Mouse (Mus musculus) embryo, embryonic 9.5 days (tissue): ENCODE measurements around the gene Foxd4.
"Not testable (repeated sequence)": the region's sequence is repeated elsewhere in the genome, so short reads cannot be mapped to it uniquely, and the experiment has no call there.

Experiments
- DNase-seq: peaks from one replicate; pipeline ENCODE4 v3.0.0-alpha.2; 2017; ENCODE audit errors: extremely low spot score

The Foxd4 gene

DNA sequence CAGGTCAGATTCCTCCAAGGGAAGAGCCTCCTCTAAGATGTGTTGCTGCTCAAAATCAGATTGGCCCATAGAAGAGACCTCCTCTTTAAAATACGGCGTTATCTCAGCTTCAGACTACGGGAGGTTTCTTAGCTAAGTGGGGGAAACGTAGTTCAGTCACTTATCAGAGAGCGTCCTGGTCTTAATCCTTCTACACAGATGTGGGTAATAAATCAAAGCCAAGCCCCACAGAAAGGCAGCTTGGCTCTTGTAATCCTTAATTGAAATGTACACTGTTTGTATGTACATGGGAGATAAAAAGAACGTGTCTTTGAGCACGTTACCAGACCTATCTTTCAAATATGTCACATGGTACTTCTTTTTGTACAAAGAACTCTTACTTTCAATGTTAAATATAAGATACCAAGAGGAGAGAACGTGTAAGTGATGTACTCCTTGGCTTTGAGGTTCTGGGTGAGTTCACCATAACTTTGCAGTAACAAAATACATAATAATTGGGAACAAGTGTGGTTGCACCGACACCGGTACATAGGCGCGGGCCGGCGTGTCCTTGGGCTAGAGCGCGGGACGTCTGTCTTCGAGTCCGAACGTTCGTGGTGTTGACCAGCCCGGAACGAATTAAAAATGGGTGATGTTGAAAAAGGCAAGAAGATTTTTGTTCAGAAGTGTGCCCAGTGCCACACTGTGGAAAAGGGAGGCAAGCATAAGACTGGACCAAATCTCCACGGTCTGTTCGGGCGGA, 25.7 kb downstream of the Foxd4 start, which contains the start of gene Gm10053:
Gm10053 (plus strand) TSS at position 558 of the 742 bp plus-strand sequence.
- not testable (repeated sequence) for DNase-seq

DNA sequence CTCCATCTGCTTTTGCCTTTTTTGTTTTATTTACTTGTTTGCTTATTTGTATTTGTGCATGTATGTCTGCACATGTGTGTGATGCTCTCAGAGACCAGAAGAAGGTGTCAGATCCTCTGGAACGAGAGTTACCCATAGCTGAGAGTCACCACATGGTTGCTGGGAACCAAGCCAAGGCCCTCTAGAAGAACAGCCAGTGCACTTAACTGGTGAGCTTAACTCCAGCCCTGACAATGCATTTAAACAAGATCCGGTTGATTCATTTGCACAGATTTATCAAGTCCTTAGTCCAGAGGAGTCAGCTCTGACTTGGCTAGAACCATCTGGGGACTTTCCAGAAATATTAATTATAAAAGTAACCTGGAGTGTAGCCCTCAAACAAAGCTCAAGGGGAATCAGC, 27.1 kb downstream of the Foxd4 start:
- DNase-seq = no peak

DNA sequence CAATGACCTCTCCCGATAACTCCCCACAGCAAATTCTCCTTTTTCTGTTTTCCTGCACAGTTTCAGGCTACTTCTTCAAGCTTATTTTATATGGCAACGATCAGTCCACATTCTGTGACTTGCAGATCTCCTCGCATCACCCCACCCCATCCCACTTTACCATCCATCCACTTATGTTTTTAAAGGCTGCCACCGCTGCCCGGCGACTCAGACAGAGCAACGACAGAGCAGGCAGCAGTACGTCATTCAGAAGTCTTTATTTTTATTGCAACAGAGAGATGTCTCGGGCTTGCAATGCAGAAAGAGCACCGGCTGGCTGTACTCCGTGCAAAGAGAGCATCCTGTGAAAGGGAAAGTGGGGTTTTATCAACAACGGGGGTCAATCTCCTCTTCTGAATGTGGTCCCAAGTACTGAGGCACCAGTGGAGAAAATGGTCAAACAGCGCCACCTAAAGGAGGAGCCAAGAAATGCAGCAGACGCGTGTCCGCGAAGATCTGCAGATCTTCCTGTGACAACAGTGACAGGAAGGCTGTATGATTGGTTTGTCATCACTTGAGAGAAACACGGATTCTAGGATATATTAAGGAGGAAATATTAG, 29.9 kb downstream of the Foxd4 start:
- peak; percentile 81 for DNase-seq

- no peak for DNase-seq
Measured at GRCm38 (mm10) chr19:24865436-24865835, 35.6 kb downstream of the Foxd4 start.

DNA sequence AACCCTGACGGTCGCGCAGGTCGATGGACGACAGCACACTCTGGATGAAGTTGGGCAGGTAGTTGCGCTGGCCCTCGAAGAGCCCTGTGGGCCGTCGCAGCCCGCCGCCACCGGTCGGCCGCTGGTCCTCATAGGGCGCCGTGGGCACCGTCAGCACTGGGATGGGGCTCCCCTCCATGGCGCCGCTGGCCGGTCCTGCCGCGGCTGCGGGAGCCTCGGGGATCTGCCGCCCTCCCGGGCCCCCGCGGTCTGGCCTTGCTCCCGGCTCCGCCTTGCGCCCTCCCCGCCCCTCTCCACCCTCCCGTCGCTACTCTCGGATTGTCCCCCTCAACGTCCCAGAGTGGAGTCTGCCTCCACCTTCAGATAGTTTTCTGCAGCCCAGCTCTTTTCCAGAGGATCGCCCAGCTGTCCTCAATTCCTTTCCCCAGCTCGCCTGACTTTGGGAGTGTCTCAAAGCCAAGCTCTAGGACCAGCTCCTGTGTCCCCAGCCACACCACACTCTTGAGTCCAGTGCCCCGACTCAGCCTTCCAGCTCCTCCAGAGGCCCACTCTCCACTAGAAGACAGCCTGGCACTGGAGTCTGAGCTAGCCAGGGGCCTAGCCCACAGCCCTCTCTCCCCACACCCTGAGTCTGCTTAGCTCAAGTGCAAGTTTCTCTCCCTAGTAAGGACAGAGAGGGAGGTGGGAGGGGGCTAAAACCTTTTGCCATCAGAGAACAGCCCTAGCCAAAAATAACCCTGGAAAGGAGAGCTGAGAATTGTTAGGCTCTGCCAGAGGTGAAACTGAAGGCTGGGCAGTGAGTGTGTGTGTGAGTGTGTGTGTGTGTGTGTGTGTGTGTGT, 39.2 kb downstream of the Foxd4 start, which contains the start of gene Pgm5:
Pgm5 (minus strand) TSS at position 244 of the 840 bp plus-strand sequence.
- DNase-seq = peak; percentile 47

DNA sequence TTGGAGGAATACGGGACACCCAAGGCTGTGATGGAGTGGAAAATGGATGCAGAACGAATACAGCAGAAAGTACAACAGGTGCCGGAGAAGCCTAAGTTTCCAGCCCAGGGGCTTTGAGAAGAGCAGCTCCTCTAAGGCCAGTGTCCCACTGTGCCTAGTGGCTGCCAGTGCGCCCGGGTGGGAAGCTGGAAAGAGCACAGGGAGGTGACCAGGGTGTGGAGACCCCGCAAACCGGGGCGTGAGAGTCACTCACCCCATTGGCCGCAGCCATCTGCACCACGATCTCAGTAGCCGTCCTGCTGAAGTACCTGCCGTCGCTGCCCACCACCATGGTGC, 39.8 kb downstream of the Foxd4 start:
- no peak for DNase-seq

- DNase-seq = no peak
Measured at GRCm38 (mm10) chr19:24851456-24852315, 49.3 kb downstream of the Foxd4 start.
